Mouse (Mus musculus) stomach, postnatal 0 days (tissue): ENCODE results near the gene Prkg1.

ENCODE experiments used
- CTCF ChIP-seq: IDR thresholded peaks from 2 replicates; pipeline ENCODE4 v1.5.1; 2016; ENCODE audit warnings: antibody characterized with exemption, low read depth, mild to moderate bottlenecking, moderate library complexity
- EP300 ChIP-seq: optimal IDR thresholded peaks from 2 replicates; pipeline ENCODE3; 2016; ENCODE audit warnings: antibody characterized with exemption

GRCm38 (mm10) chr19:31132614-31133013, 632.2 kb downstream of the Prkg1 start:
- TF ChIP-seq CTCF (no peak), EP300 (no peak)
